Mouse (Mus musculus) erythroblast, embryonic 14.5 days (primary cell): ENCODE data around the gene Igflr1.

Experiments used
- GATA1 ChIP-seq: IDR thresholded peaks from 2 replicates; pipeline ENCODE4 v1.6.1; 2012; ENCODE audit warnings: low read length, inconsistent platforms, mixed read lengths
- TAL1 ChIP-seq: IDR thresholded peaks from 3 replicates; pipeline ENCODE4 v1.6.1; 2012; ENCODE audit warnings: low read length, inconsistent platforms, mixed read lengths

DNA sequence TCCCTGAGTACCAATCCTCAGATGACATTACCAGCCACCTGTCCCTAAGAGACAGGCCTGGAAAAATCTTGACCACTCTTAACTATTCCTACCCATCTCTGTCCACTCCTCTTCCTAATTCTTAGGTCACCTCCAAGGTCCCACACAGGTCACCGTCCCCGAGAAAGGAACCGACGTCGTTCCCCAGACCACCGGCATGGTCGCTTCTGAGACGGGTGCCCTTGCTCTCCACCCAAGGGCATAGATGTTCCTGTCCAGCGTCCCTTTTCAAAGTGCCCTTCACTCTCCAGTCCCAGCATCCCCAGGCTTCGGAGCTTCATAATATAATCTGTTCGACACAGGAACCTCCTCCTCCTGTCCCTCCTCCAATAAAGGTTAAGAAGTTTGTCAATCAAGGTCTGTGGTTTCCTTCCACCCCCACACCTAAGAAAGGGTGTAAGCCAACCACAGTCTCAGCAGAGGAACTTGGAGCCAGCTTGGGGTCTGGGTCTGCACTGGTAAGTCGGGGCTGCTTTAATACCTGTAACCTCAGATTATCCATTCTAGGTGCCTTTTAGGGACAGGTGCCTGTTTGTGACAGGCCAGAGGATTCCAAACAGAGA is at the start of gene Igflr1:
- no peak for TF ChIP-seq GATA1
- no peak for TF ChIP-seq TAL1
